Mouse (Mus musculus): ENCODE data around the gene Apopt1.

The Apopt1 gene

GRCm38 (mm10) chr12:111769816-111770577 is 56.9 kb downstream of the Apopt1 start:
- no peak for DNase-seq (ENCODE audit: low spot score in 2 of 2)

GRCm38 (mm10) chr12:111770651-111771050 is 57.6 kb downstream of the Apopt1 start:
- DNase-seq (ENCODE audit: low spot score in 2 of 2): no peak

GRCm38 (mm10) chr12:111774156-111774555 is 61.1 kb downstream of the Apopt1 start:
- DNase-seq (ENCODE audit: low spot score in 2 of 2): no peak

- DNase-seq (ENCODE audit: low spot score in 2 of 2): no peak
Observed at GRCm38 (mm10) chr12:111774845-111775244, 61.8 kb downstream of the Apopt1 start.

- no peak for DNase-seq (ENCODE audit: low spot score in 2 of 2)
Observed at GRCm38 (mm10) chr12:111777919-111778318, 64.9 kb downstream of the Apopt1 start.

- DNase-seq (ENCODE audit: low spot score in 2 of 2): no peak
Observed at GRCm38 (mm10) chr12:111779544-111779943, 66.5 kb downstream of the Apopt1 start.

- no peak for DNase-seq (ENCODE audit: low spot score in 2 of 2)
Observed at GRCm38 (mm10) chr12:111785174-111785573, 72.1 kb downstream of the Apopt1 start.

GRCm38 (mm10) chr12:111787015-111787414 is 74.0 kb downstream of the Apopt1 start:
- DNase-seq (ENCODE audit: low spot score in 2 of 2): no peak

- no peak for DNase-seq (ENCODE audit: low spot score in 2 of 2)
Observed at GRCm38 (mm10) chr12:111790090-111790489, 77.0 kb downstream of the Apopt1 start.

GRCm38 (mm10) chr12:111790631-111791030 is 77.6 kb downstream of the Apopt1 start:
- no peak for DNase-seq (ENCODE audit: low spot score in 2 of 2)

GRCm38 (mm10) chr12:111791474-111792104 is 78.5 kb downstream of the Apopt1 start:
- DNase-seq (ENCODE audit: low spot score in 2 of 2): no peak

GRCm38 (mm10) chr12:111794102-111794501 is 81.0 kb downstream of the Apopt1 start:
- DNase-seq (ENCODE audit: low spot score in 2 of 2): no peak

GRCm38 (mm10) chr12:111794526-111795179 is 81.6 kb downstream of the Apopt1 start:
- DNase-seq (ENCODE audit: low spot score in 2 of 2): no peak

GRCm38 (mm10) chr12:111795180-111795895 is 82.3 kb downstream of the Apopt1 start:
- DNase-seq (ENCODE audit: low spot score in 2 of 2): no peak

- no peak for DNase-seq (ENCODE audit: low spot score in 2 of 2)
Observed at GRCm38 (mm10) chr12:111797251-111797650, 84.2 kb downstream of the Apopt1 start.

GRCm38 (mm10) chr12:111798493-111798892 is 85.4 kb downstream of the Apopt1 start:
- no peak for DNase-seq (ENCODE audit: low spot score in 2 of 2)

- no peak for DNase-seq (ENCODE audit: low spot score in 2 of 2)
Observed at GRCm38 (mm10) chr12:111800459-111801183, 87.6 kb downstream of the Apopt1 start.

GRCm38 (mm10) chr12:111803538-111803937 is 90.5 kb downstream of the Apopt1 start:
- DNase-seq (ENCODE audit: low spot score in 2 of 2): no peak

Measured in urinary bladder, adult 18-20 months (tissue).